Mouse (Mus musculus) heart, postnatal 0 days (tissue): ENCODE measurements at regions not wholly inside any gene's neighbourhood (a gene's known extent, or its start where the extent isn't known, plus 50 kb on each side); places are given as distances from the start of the nearest gene placed in this dataset.

Experiments
- ATAC-seq: fragments of 200-750 bp; cut with Nextera tagmentation; 2 replicates; pipeline ENCODE4 v1.8.0; 2017; ENCODE audit warnings: low read depth, moderate number of reproducible peaks, moderate library complexity; ENCODE audit not compliant: insufficient read depth
- DNase-seq: peaks from one replicate; pipeline ENCODE4 v3.0.0-alpha.2; 2016; ENCODE audit warnings: low spot score
- H3K27ac ChIP-seq: fragments of 300-500 bp; sonication (generic); 2 replicates; pipeline ENCODE4 v1.5.1; 2014; ENCODE audit warnings: low read depth, mild to moderate bottlenecking
- H3K27me3 ChIP-seq: fragments of 300-500 bp; sonication (generic); 2 replicates; pipeline ENCODE4 v1.6.1; 2014; ENCODE audit warnings: low read length, mixed read lengths; ENCODE audit not compliant: control insufficient read depth, insufficient read depth
- H3K36me3 ChIP-seq: fragments of 300-500 bp; sonication (generic); replicated peaks from 2 replicates; pipeline ENCODE4 v1.6.1; 2014; ENCODE audit warnings: low read length, mixed read lengths; ENCODE audit not compliant: control insufficient read depth, insufficient read depth
- H3K4me1 ChIP-seq: fragments of 300-500 bp; sonication (generic); 2 replicates; pipeline ENCODE4 v1.6.1; 2014; ENCODE audit warnings: antibody characterized with exemption; ENCODE audit not compliant: control insufficient read depth, insufficient read depth
- H3K4me2 ChIP-seq: fragments of 300-500 bp; sonication (generic); 2 replicates; pipeline ENCODE4 v1.6.1; 2014; ENCODE audit warnings: low read depth, mild to moderate bottlenecking, low read length, moderate library complexity
- H3K4me3 ChIP-seq: fragments of 300-500 bp; sonication (generic); 2 replicates; pipeline ENCODE4 v1.5.1; 2014; ENCODE audit warnings: low read depth, low read length
- H3K9ac ChIP-seq: fragments of 300-500 bp; sonication (generic); replicated peaks from 2 replicates; pipeline ENCODE4 v1.6.1; 2014; ENCODE audit warnings: low read depth, low read length, mixed read lengths
- H3K9me3 ChIP-seq: fragments of 300-500 bp; sonication (generic); replicated peaks from 2 replicates; pipeline ENCODE4 v1.6.1; 2016; ENCODE audit warnings: low read length; ENCODE audit not compliant: control insufficient read depth
- CTCF ChIP-seq: IDR thresholded peaks from 2 replicates; pipeline ENCODE4 v1.5.1; 2016; ENCODE audit warnings: antibody characterized with exemption, control low read depth, low read depth
- EP300 ChIP-seq: IDR thresholded peaks from 2 replicates; pipeline ENCODE4 v1.6.1; 2016; ENCODE audit warnings: antibody characterized with exemption, low read depth
- WGBS: fragments of 180-500 bp; shearing (Covaris S2); extraction: QIAGEN DNeasy Blood & Tissue Kit; methylation state at CpG from one replicate; pipeline ENCODE4 v1.1.7; 2014; 5-methylcytosine and 5-hydroxymethylcytosine counted together

DNA sequence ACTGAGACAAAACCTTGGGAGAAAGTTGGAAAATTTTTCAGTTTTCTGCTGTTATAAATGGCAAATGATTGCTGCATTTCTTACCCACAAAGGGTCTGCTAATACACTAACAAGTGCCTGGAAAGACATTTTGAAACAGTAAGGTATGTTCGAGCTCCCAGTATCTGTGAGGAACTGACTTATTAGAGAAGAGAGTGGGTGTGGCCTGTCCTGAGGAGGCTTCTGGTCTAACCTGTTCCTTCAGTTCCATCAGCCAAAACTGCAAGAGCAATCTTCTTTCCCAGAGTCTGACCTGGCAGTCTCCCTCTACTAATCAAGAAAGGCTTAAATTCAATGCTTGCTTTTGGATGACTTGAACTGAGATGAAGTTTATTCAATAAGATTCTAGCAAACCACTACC lies 183.6 kb downstream of the Ptprc start:
- Histone ChIP-seq H3K9ac (no peak overlapping the region), H3K4me1 (no peaks in the 10 kb centered on the region), H3K4me2 (no peak overlapping the region), H3K9me3 (no peaks in the 10 kb centered on the region), H3K27ac (no peak overlapping the region), H3K36me3 (no peaks in the 10 kb centered on the region), H3K4me3 (no peak overlapping the region), H3K27me3 (no peaks in the 10 kb centered on the region)
- ATAC-seq (no peak), DNase-seq (no peak)
- TF ChIP-seq CTCF (no peak), EP300 (no peak)
- WGBS: 70% methylated on average over 1 of the region's 1 CpGs

DNA sequence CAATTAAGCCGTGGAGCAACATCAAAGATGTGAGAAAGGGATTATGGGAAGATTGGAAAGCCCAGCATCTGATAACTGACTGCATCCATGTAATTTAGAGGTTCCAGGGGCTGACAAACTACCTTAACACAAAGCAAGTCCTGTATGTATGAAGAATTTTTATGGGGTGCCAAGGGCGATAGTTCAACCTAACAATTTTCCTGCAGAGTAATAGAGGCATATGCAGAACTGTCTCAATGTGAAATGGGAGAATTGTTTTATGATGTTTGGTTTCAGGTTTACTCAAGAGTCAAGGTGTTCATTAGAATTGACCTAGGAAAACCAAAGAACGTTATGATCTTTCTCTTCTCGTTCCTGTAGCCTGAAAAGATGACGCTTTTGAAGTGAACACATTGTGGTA lies 184.1 kb downstream of the Ptprc start:
- ATAC-seq (no peak), DNase-seq (no peak)
- Histone ChIP-seq H3K4me3 (no peak overlapping the region), H3K27me3 (no peaks in the 10 kb centered on the region), H3K36me3 (no peaks in the 10 kb centered on the region), H3K4me2 (no peak overlapping the region), H3K27ac (no peak overlapping the region), H3K9ac (no peak overlapping the region), H3K9me3 (no peaks in the 10 kb centered on the region), H3K4me1 (no peaks in the 10 kb centered on the region)
- TF ChIP-seq EP300 (no peak), CTCF (no peak)
- WGBS: 89% methylated on average over 5 of the region's 5 CpGs

DNA sequence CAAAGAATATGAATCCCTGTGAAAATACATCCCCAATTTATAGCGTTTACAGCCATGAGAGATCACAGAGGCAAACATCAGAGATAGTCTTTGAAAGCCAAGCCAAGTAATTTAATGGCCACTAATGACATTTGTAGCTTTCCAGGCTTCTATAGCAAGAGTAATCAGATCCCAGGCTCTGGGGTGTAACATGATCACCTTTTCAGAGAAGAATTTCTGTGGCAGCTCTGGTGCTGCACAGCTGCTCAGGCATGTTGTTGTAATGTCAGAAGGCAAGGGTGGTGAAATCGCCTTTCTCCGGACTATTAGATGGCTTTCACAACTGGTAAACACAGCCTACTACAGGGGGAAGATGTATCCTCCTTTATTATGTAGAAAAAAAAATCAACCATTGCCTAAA lies 202.1 kb downstream of the Ptprc start:
- DNase-seq (no peak), ATAC-seq (no peak)
- Histone ChIP-seq H3K27me3 (no peaks in the 10 kb centered on the region), H3K4me3 (no peak overlapping the region), H3K4me1 (no peaks in the 10 kb centered on the region; the same call in 1 of the 2 replicates), H3K27ac (no peak overlapping the region), H3K9ac (no peak overlapping the region), H3K4me2 (no peak overlapping the region), H3K36me3 (no peaks in the 10 kb centered on the region), H3K9me3 (no peaks in the 10 kb centered on the region)
- 72% methylated on average over 3 of the region's 3 CpGs for WGBS
- TF ChIP-seq CTCF (no peak), EP300 (no peak)

DNA sequence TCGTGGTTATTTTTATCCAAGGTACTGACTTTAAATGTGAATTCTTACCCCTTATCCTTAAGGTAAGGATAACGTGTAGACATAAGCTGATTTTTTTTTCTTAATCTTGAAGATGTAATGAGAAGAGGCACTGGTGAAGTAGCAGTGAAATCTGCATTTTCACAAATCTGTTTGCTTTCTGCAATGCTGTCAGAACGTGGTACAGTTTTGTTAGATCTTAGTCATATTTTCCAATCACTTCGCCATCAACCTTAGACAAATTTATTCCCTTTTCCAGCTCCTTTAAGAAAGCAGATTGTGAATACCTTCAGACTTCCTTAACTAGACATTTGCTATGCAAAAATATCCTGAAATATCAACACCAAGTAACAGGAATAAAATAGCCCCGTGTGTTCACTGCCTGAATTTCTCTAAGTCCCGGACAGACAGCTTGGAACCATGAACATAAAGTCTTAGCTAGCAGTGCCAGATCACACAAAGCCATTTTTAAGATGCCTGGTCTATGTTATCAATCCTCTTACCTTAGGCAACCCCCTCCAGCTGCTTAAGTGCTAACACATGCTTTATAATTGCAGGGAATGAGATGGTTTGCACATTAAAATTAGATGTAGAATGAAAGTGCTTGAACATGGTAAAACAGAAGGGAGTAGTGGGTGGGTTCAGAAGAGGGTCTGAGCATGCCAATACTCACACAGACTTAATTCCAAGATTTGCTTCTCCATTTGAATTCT lies 202.7 kb downstream of the Ptprc start:
- ATAC-seq (no peak), DNase-seq (no peak)
- Histone ChIP-seq H3K4me1 (no peaks in the 10 kb centered on the region; the same call in 1 of the 2 replicates), H3K27me3 (no peaks in the 10 kb centered on the region), H3K27ac (no peak overlapping the region), H3K4me2 (no peak overlapping the region), H3K4me3 (no peak overlapping the region), H3K9me3 (no peaks in the 10 kb centered on the region), H3K36me3 (no peaks in the 10 kb centered on the region), H3K9ac (no peak overlapping the region)
- 64% methylated on average over 6 of the region's 6 CpGs for WGBS
- TF ChIP-seq CTCF (no peak), EP300 (no peak)

DNA sequence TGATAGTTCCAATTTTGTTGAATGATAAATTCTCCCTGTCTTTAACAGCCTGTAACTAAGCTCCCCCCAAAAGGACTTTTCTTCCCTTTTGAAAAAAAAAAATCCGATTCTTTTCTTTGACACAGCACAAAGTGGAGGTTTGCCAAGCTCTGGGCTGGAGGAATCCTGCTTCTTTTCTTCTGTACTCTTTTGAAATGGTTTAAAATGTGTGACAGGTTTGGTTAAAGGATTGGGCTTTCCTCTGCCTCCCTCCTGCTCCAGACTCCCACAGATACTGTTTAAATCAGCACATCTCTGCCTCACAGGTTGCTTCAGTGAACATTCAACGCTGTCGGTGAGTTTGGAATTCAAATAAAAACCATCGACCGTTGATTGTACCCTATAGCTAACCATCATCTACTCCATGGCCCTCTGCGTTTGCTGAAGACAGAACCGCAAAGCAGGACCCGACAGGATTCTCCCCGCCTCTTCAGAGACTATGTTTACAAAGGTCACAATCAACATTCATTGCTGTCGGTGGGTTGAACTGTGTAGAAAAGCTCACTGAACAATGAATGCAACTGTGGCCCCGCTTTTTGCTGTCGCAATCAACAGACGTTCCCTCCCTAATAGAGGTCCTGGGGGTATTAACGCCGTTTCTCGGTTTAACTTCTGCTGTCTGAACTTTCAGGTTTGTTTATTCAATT lies 209.2 kb downstream of the Ptprc start:
- Histone ChIP-seq H3K27ac (no peak overlapping the region), H3K9me3 (no peaks in the 10 kb centered on the region), H3K36me3 (peaks cover 20% of the 10 kb centered on the region), H3K27me3 (no peaks in the 10 kb centered on the region), H3K4me2 (no peak overlapping the region), H3K4me1 (no peaks in the 10 kb centered on the region), H3K4me3 (no peak overlapping the region), H3K9ac (no peak overlapping the region)
- WGBS: 91% methylated on average over 16 of the region's 16 CpGs
- DNase-seq: no peak
- ATAC-seq: no peak
- TF ChIP-seq CTCF: no peak
- TF ChIP-seq EP300: no peak
